Mouse (Mus musculus): Measurements from ENCODE around the gene Slc25a42.

Slc25a42 gene

DNA sequence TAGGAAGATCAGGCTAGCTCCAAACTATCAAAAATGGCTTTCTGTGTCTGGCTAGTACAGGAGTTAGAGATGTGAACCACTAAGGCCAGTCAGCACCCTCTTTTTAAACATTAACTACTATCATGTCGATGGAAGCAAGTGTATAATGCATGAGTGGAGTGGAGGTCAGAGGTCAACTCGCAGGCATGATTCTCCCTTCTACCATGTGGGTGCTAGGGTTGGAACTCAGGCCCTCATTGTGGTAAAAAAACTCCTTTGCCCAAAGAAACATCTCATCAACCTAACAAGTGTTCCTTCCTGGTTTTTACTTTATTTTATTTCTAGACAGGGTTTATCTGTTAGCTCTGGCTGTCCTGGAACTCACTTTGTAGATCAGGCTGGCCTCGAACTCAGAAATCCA lies 41.4 kb downstream of the Slc25a42 start:
- in situ Hi-C loops (cut with MboI) = no loop called here

DNA sequence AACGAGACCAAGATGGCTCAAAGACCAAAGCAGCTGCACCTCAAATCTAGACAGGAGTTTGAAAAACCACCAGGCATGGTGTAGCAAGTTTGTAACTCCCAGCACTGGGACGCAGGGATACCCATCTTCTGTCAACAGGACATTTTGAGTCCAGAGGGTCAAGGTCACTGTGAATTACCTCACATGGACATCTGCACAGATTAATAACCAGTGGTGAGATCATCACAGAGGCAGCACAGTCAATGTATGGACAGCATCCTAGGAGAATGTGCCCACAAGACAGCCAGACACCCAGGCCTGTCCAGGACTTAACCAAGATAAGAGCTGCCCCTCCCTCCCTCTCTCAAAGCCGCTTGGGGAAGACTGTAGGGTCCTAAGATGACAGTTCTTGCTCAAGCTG lies 42.0 kb downstream of the Slc25a42 start:
- in situ Hi-C loops (cut with MboI) = no loop called here

DNA sequence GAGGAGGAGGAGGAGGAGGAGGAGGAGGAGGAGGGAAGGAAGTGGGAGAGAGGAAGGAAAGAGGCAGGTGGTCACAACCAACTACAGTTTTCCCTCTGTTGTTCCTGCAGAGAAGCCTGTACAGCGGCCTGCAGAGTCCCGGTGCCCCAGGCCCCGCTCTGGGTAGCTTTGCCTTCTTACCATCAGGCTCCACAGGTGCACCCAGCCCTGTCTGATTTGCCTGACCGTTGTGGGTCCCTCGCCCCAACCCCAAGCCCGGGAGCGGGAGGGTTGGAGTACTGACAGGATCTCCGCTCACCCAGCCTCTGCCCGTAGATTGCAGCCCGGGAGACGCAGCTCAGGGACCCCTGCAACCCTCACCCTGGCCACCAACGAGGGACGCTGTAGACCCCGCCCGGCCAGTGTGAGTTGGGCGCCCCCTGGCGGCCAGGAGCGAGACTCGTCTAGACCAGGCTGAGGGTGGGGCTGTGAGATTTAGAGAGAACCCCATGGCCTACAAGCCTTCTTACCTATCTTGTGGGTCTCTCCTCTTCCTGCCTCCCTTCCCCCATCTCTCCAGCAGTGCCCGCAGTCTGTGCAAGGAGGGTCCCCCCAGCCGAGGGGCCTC lies 45.5 kb downstream of the Slc25a42 start:
- in situ Hi-C loops (cut with MboI) = loop anchor here (10.0 kb wide), 1 partner anchor 242 kb away; no protein-coding TSS in a partner anchor

- in situ Hi-C loops (cut with MboI) = loop anchor here (10.0 kb wide), 1 partner anchor 239 kb away; no protein-coding TSS in a partner anchor
Measured at GRCm38 (mm10) chr8:70163316-70163715, 48.8 kb downstream of the Slc25a42 start.

- in situ Hi-C loops (cut with MboI) = loop anchor here (10.0 kb wide), 1 partner anchor 235 kb away; no protein-coding TSS in a partner anchor
Measured at GRCm38 (mm10) chr8:70160015-70160414, 52.1 kb downstream of the Slc25a42 start.

DNA sequence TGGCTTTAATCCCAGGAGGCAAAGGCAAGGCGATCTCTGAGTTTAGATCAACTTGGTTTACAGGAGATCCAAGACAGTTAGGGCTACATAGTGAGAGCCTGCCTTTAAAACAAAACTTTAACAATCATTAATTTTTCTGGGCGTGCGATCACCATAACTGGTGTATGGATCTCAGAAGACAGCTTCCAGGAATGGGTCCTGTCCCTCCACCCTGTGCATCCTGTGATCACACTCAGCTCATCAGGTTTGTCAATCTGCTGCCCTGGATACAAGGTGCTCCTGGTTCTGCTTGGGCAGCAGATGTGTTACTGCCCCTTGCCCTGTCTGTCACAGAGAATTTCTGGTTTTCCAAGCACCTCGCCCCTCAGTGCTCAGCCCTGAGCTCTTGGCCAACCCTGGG lies 52.9 kb downstream of the Slc25a42 start:
- in situ Hi-C loops (cut with MboI) = no loop called here

DNA sequence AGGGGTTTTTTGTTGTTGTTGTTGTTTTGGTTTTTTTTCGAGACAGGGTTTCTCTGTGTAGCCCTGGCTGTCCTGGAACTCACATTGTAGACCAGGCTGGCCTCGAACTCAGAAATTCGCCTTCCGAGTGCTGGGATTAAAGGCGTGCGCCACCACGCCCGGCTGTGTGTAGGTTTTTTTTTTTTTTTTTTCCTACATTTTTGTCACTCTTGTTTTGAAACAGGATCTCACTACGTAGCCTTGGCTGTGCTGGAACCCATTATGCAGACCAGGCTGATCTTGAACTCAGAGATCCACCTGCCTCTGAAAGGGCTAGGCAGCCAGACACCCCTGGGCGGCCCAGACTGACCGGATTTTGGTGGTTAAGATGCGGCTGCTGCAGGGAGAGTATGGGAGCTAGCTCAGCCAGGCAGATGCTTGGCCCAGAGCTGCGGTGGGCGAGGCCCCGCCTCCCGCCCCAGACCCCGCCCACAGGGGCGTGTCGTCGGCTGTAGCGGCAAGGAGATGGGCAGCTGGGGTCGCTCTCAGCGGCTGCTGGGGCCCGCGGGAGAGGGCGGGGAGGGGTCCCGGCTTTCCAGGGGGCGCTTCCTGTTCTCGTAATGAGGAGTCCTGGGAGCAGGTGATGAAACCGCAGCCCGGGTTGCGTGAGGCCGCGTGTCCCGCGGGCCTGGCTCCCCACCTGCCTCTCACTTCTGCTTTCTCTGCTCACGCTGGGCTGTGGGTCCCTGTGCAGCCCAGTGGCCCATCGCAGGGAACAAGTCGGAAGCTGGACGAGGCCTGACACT lies 53.8 kb downstream of the Slc25a42 start:
- in situ Hi-C loops (cut with MboI) = no loop called here

GRCm38 (mm10) chr8:70157240-70157800 lies 54.8 kb downstream of the Slc25a42 start:
- in situ Hi-C loops (cut with MboI) = no loop called here

GRCm38 (mm10) chr8:70152537-70153257 lies 59.4 kb downstream of the Slc25a42 start:
- in situ Hi-C loops (cut with MboI) = no loop called here

DNA sequence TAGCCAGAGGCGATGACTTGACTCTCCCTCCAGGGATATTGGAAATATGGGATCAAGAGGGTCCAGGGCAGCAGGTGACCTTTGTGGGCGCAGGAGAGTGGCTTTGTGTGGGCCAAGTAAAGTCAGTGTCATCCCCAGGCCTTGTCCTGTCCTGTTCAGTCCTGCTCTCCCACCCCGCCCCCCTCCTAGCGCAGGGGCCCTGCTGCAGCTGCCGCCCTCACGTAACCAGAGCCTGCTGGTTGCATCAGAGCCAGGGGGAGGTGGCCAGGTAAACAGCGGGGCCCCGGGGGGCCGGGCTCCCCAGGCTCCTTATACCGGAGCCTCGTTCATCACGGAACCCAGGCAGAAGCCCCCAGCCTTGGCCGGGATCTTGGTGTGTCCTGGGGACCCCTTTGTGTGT lies 61.9 kb downstream of the Slc25a42 start:
- in situ Hi-C loops (cut with MboI) = no loop called here

- in situ Hi-C loops (cut with MboI) = no loop called here
Measured at GRCm38 (mm10) chr8:70147678-70148607, 64.2 kb downstream of the Slc25a42 start.

DNA sequence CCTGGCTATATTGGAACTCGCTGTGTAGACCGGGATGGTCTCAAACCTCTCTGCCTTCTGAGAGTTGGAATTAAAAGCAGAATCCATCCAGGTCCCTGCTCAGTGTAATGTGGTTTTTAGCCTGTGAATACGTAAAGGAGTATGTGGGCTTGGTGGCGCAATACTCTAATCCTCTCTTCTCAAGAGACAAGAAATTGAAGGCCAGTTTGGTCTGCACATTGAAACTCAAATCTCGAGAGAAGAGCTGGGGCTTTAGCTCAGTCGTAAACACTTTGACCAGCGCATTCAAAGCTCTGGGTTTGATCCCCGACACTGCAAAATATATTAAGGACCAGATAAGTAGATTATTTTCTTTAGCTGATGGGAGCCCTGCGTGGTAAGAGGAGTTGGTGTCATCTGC lies 72.1 kb downstream of the Slc25a42 start:
- in situ Hi-C loops (cut with MboI) = no loop called here

- in situ Hi-C loops (cut with MboI) = no loop called here
Measured at GRCm38 (mm10) chr8:70139026-70139857, 72.9 kb downstream of the Slc25a42 start, which contains the start of the genes Rfxank, Borcs8 and Mef2b. Gene Rfxank, minus strand, starts transcription at chr8:70139154. Gene Borcs8, plus strand, starts transcription at chr8:70139499. Gene Mef2b, plus strand, starts transcription at chr8:70139711.

- in situ Hi-C loops (cut with MboI) = no loop called here
Measured at GRCm38 (mm10) chr8:70137890-70138289, 74.2 kb downstream of the Slc25a42 start.

DNA sequence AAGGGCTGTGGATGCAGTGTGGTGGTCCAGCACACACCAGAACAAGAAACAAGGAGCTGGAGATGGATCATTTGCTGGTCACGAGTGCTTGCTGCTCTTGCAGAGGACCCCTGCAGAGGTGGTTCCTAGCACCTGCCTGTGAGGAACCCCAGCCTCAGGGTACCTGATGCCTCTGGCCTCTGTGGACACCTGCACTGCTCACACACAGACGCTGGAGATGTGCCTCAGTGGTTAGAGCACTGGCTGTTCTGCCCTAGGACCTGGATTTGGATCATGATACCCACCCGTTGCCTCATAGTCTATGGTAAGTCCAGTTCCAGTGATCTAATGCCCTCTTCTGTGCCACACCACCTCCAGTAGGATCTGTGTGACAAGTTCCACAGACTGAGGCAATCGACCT lies 75.5 kb downstream of the Slc25a42 start:
- in situ Hi-C loops (cut with MboI) = no loop called here

GRCm38 (mm10) chr8:70134931-70135330 lies 77.2 kb downstream of the Slc25a42 start:
- in situ Hi-C loops (cut with MboI) = no loop called here

Data from mature B cell (primary cell).